11 mouse cellular contexts compared by ENCODE assay signal in genomic region chr5:111957698-111958097, GRCm38 (mm10).
DNase-seq lines count a peak whose midpoint lies in the region; ATAC-seq and TF ChIP-seq lines count a peak whose summit lies in the region.
"Had no signal": no experiment of that assay in that cellular context is flagged by ENCODE, and none has a peak within 500 bp of the region (broad histone marks: within the 10 kb centered on the region; RNA-seq: fewer than 3 reads in every experiment).

No protein-coding gene starts in this region.

- TF ChIP-seq CTCF in kidney, postnatal 0 days (IDR thresholded peaks at IDR 0.05; ENCODE audit: low read depth): no peak
- TF ChIP-seq CTCF in midbrain, postnatal 0 days (IDR thresholded peaks at IDR 0.05): no peak

- H3K36me3 ChIP-seq in kidney, postnatal 0 days (ENCODE audit: insufficient read depth, low read length): no peaks in the 10 kb centered on the region
- no peaks in the 10 kb centered on the region for H3K36me3 ChIP-seq in embryonic facial prominence, embryonic 10.5 days (replicated peaks)
- no peaks in the 10 kb centered on the region for H3K36me3 ChIP-seq in hindbrain, embryonic 13.5 days
- H3K36me3 ChIP-seq in midbrain, postnatal 0 days (ENCODE audit: insufficient read depth, low read length): no peaks in the 10 kb centered on the region

- no peaks in the 10 kb centered on the region for H3K4me1 ChIP-seq in kidney, postnatal 0 days (replicated peaks; ENCODE audit: insufficient read depth, low read length)
- peaks cover 21% of the 10 kb centered on the region for H3K4me1 ChIP-seq in embryonic facial prominence, embryonic 10.5 days
- peaks cover 23% of the 10 kb centered on the region for H3K4me1 ChIP-seq in hindbrain, embryonic 13.5 days (replicated peaks)
- 0 out of 2 replicates have a peak, but pooled peaks cover 4% of the 10 kb centered on the region for H3K4me1 ChIP-seq in midbrain, postnatal 0 days (ENCODE audit: insufficient read depth, low read length)

- no peak for ATAC-seq in kidney, postnatal 0 days (replicated peaks; ENCODE audit: low FRiP score, low read depth)
- 0 out of 2 replicates have a peak, but pooled peaks have one; percentile 46 for ATAC-seq in hindbrain, embryonic 13.5 days (ENCODE audit: low FRiP score)
- no peak for ATAC-seq in midbrain, postnatal 0 days (ENCODE audit: low FRiP score)

- no peaks in the 10 kb centered on the region for H3K9me3 ChIP-seq in kidney, postnatal 0 days (replicated peaks; ENCODE audit: low read length)
- no peaks in the 10 kb centered on the region for H3K9me3 ChIP-seq in embryonic facial prominence, embryonic 10.5 days
- no peaks in the 10 kb centered on the region for H3K9me3 ChIP-seq in hindbrain, embryonic 13.5 days
- no peaks in the 10 kb centered on the region for H3K9me3 ChIP-seq in midbrain, postnatal 0 days (ENCODE audit: low read length)

- H3K4me2 ChIP-seq in kidney, postnatal 0 days (ENCODE audit: low read length): no peak overlapping the region
- H3K4me2 ChIP-seq in hindbrain, embryonic 13.5 days: peak overlapping the region; percentile 41
- peak overlapping the region; percentile 7; the same call in 1 of the 2 replicates for H3K4me2 ChIP-seq in midbrain, postnatal 0 days (ENCODE audit: low read depth, low read length, poor library complexity, severe bottlenecking)

- WGBS in kidney, postnatal 0 days: 53% methylated on average over 28 of the region's 28 CpGs
- 65% methylated on average over 28 of the region's 28 CpGs for WGBS in embryonic facial prominence, embryonic 10.5 days
- 21% methylated on average over 28 of the region's 28 CpGs for WGBS in hindbrain, embryonic 13.5 days
- 25% methylated on average over 28 of the region's 28 CpGs for WGBS in midbrain, postnatal 0 days

- H3K9ac ChIP-seq in kidney, postnatal 0 days (ENCODE audit: low read depth, low read length): no peak overlapping the region
- H3K9ac ChIP-seq in hindbrain, embryonic 13.5 days: 0 out of 2 replicates have a peak overlapping the region, but pooled peaks have one; percentile 20
- H3K9ac ChIP-seq in midbrain, postnatal 0 days (replicated peaks; ENCODE audit: low read length, poor library complexity, severe bottlenecking): no peak overlapping the region

- H3K4me3 ChIP-seq in kidney, postnatal 0 days (replicated peaks; ENCODE audit: low read depth, low read length): no peak overlapping the region
- H3K4me3 ChIP-seq in embryonic facial prominence, embryonic 10.5 days: 0 out of 2 replicates have a peak overlapping the region, but pooled peaks have one; percentile 18
- H3K4me3 ChIP-seq in hindbrain, embryonic 13.5 days: peak overlapping the region; percentile 8; the same call in 1 of the 2 replicates
- no peak overlapping the region for H3K4me3 ChIP-seq in midbrain, postnatal 0 days (ENCODE audit: low read depth, low read length)

- peak; percentile 19 for DNase-seq in kidney, postnatal 0 days (ENCODE audit: low spot score)
- no peak for DNase-seq in kidney, adult 8-10 months
- peak; percentile 33 for DNase-seq in embryonic facial prominence, embryonic 10.5 days (ENCODE audit: low spot score)
- no peak for DNase-seq in midbrain, postnatal 0 days (ENCODE audit: low spot score)
- DNase-seq in urinary bladder, adult 18-20 months (ENCODE audit: low spot score in 2 of 2): no peak
- DNase-seq in thymus, postnatal 10 days (ENCODE audit: low spot score in 2 of 2): no peak
- DNase-seq in layer of hippocampus, adult 8-10 months (ENCODE audit: low spot score in 2 of 2): no peak
- DNase-seq: cerebellum, adult 8-10 months; thymus, postnatal 25 days had no signal

- H3K27me3 ChIP-seq in kidney, postnatal 0 days (ENCODE audit: insufficient read depth, low read length): no peaks in the 10 kb centered on the region
- peaks cover 24% of the 10 kb centered on the region for H3K27me3 ChIP-seq in embryonic facial prominence, embryonic 10.5 days (replicated peaks; ENCODE audit: low read depth, poor library complexity, severe bottlenecking)
- H3K27me3 ChIP-seq in hindbrain, embryonic 13.5 days: peaks cover 26% of the 10 kb centered on the region
- no peaks in the 10 kb centered on the region; the same call in 1 of the 2 replicates for H3K27me3 ChIP-seq in midbrain, postnatal 0 days (ENCODE audit: insufficient read depth, low read length)
- H3K27me3 ChIP-seq: CH12.LX had no signal

- H3K27ac ChIP-seq in kidney, postnatal 0 days: no peak overlapping the region
- peak overlapping the region; percentile 59 for H3K27ac ChIP-seq in embryonic facial prominence, embryonic 10.5 days (replicated peaks)
- H3K27ac ChIP-seq in hindbrain, embryonic 13.5 days: peak overlapping the region; percentile 64; the same call in 1 of the 2 replicates
- no peak overlapping the region for H3K27ac ChIP-seq in midbrain, postnatal 0 days (ENCODE audit: low read depth, low read length)

Comparison
In these comparisons a context has a peak if more than half of its experiments do, and no peak if none do; other contexts are left out.
1. DNase-seq: peak in kidney, postnatal 0 days (single experiment) and embryonic facial prominence, embryonic 10.5 days (single experiment); none in kidney, adult 8-10 months (0 of 2), midbrain, postnatal 0 days (single experiment), urinary bladder, adult 18-20 months (0 of 2), thymus, postnatal 10 days (0 of 2) and layer of hippocampus, adult 8-10 months (0 of 2).
2. H3K27ac ChIP-seq: peak in embryonic facial prominence, embryonic 10.5 days (single experiment) and hindbrain, embryonic 13.5 days (single experiment); none in kidney, postnatal 0 days (single experiment) and midbrain, postnatal 0 days (single experiment).
3. H3K4me3 ChIP-seq: peak in embryonic facial prominence, embryonic 10.5 days (single experiment) and hindbrain, embryonic 13.5 days (single experiment); none in kidney, postnatal 0 days (single experiment) and midbrain, postnatal 0 days (single experiment).